Mouse (Mus musculus) liver, postnatal 0 days (tissue): ENCODE measurements at regions not wholly inside any gene's neighbourhood (a gene's known extent, or its start where the extent isn't known, plus 50 kb on each side); places are given as distances from the start of the nearest gene placed in this dataset.

Experiments
- CTCF ChIP-seq: sonication (generic); IDR thresholded peaks from 2 replicates; pipeline ENCODE4 v1.5.1; 2016; ENCODE audit warnings: antibody characterized with exemption, low read depth
- EP300 ChIP-seq: IDR thresholded peaks from 2 replicates; pipeline ENCODE4 v1.6.1; 2016; ENCODE audit warnings: antibody characterized with exemption, low read depth, mild to moderate bottlenecking

GRCm38 (mm10) chr6:12214526-12215177, 307.0 kb downstream of the Phf14 start:
- TF ChIP-seq CTCF (no peak), EP300 (no peak)
